Mouse (Mus musculus) midbrain, embryonic 16.5 days (tissue): ENCODE data around the gene Sema3a. TPM values are rescaled to one million over a fixed set of nuclear protein-coding genes. Genes with fewer than 3 reads are reported as not detected.

Experiments used
- ATAC-seq: fragments of 200-750 bp; cut with Nextera tagmentation; 2 replicates; pipeline ENCODE4 v1.8.0; 2017; ENCODE audit warnings: moderate TSS enrichment
- H3K27ac ChIP-seq: fragments of 300-500 bp; sonication (generic); 2 replicates; pipeline ENCODE4 v1.5.1; 2014; ENCODE audit warnings: mild to moderate bottlenecking, low read length, mixed read lengths
- H3K27me3 ChIP-seq: fragments of 300-500 bp; sonication (generic); 2 replicates; pipeline ENCODE4 v1.6.1; 2014; ENCODE audit warnings: low read depth, low read length, mixed read lengths; ENCODE audit not compliant: control insufficient read depth, insufficient read depth
- H3K36me3 ChIP-seq: fragments of 300-500 bp; sonication (generic); 2 replicates; pipeline ENCODE4 v1.6.1; 2014; ENCODE audit warnings: mild to moderate bottlenecking, low read length, moderate library complexity, mixed read lengths; ENCODE audit not compliant: control insufficient read depth, insufficient read depth
- H3K4me1 ChIP-seq: fragments of 300-500 bp; sonication (generic); 2 replicates; pipeline ENCODE4 v1.6.1; 2014; ENCODE audit warnings: mild to moderate bottlenecking, low read length, mixed read lengths; ENCODE audit not compliant: control insufficient read depth, insufficient read depth
- H3K4me2 ChIP-seq: fragments of 300-500 bp; sonication (generic); 2 replicates; pipeline ENCODE4 v1.6.1; 2014; ENCODE audit warnings: mild to moderate bottlenecking, low read length, mixed read lengths
- H3K4me3 ChIP-seq: fragments of 300-500 bp; sonication (generic); 2 replicates; pipeline ENCODE4 v1.5.1; 2014; ENCODE audit warnings: low read depth, mild to moderate bottlenecking, low read length, moderate library complexity, mixed read lengths
- H3K9ac ChIP-seq: fragments of 300-500 bp; sonication (generic); 2 replicates; pipeline ENCODE4 v1.6.1; 2014; ENCODE audit warnings: low read depth, low read length, mixed read lengths
- H3K9me3 ChIP-seq: fragments of 300-500 bp; sonication (generic); replicated peaks from 2 replicates; pipeline ENCODE4 v1.6.1; 2014; ENCODE audit warnings: mild to moderate bottlenecking, low read length, mixed read lengths; ENCODE audit not compliant: control insufficient read depth, poor library complexity, severe bottlenecking
- WGBS: fragments of 180-500 bp; shearing (Covaris S2); extraction: QIAGEN DNeasy Blood & Tissue Kit; methylation state at CpG from one replicate; pipeline ENCODE4 v1.1.7; 2014; 5-methylcytosine and 5-hydroxymethylcytosine counted together
- polyA plus RNA-seq: library from polyadenylated mRNA; unstranded; fragments of >200 nt; fragmentation: Nextera tagmentation; extraction: Ambion mirVana; gene quantifications from 2 replicates; pipeline ENCODE4 v1.2.1, GENCODE M21; 2015

Sema3a gene
- polyA plus RNA-seq, 1 experiment from 2014 or later = 7.2 TPM

GRCm38 (mm10) chr5:13263539-13263938 lies 138.3 kb downstream of the Sema3a start:
- Histone ChIP-seq H3K9me3 (no peaks in the 10 kb centered on the region), H3K4me2 (no peak overlapping the region), H3K4me1 (no peaks in the 10 kb centered on the region), H3K4me3 (no peak overlapping the region), H3K27me3 (no peaks in the 10 kb centered on the region), H3K27ac (no peak overlapping the region), H3K36me3 (no peaks in the 10 kb centered on the region), H3K9ac (no peak overlapping the region)
- no peak for ATAC-seq
- WGBS = 74% methylated on average over 3 of the region's 3 CpGs

- WGBS = 21% methylated on average over 4 of the region's 4 CpGs
- Histone ChIP-seq H3K36me3 (no peaks in the 10 kb centered on the region), H3K4me2 (no peak overlapping the region), H3K27me3 (peaks cover 8% of the 10 kb centered on the region), H3K27ac (no peak overlapping the region), H3K4me3 (no peak overlapping the region), H3K4me1 (no peaks in the 10 kb centered on the region; the same call in 1 of the 2 replicates), H3K9me3 (no peaks in the 10 kb centered on the region), H3K9ac (no peak overlapping the region)
- peak; percentile 70 for ATAC-seq
Observed at GRCm38 (mm10) chr5:13312667-13313066, 187.5 kb downstream of the Sema3a start.

- 0 out of 2 replicates have a peak overlapping the region, but pooled peaks have one; percentile 6 for H3K4me2 ChIP-seq
- H3K27ac ChIP-seq = no peak overlapping the region
- no peaks in the 10 kb centered on the region for H3K36me3 ChIP-seq
- H3K4me1 ChIP-seq = no peaks in the 10 kb centered on the region; the same call in 1 of the 2 replicates
- ATAC-seq = peak; percentile 66
- no peak overlapping the region for H3K9ac ChIP-seq
- 11% methylated on average over 6 of the region's 6 CpGs for WGBS
- H3K9me3 ChIP-seq = no peaks in the 10 kb centered on the region
- no peak overlapping the region for H3K4me3 ChIP-seq
- peaks cover 8% of the 10 kb centered on the region for H3K27me3 ChIP-seq
Observed at GRCm38 (mm10) chr5:13313977-13314376, 188.8 kb downstream of the Sema3a start.

DNA sequence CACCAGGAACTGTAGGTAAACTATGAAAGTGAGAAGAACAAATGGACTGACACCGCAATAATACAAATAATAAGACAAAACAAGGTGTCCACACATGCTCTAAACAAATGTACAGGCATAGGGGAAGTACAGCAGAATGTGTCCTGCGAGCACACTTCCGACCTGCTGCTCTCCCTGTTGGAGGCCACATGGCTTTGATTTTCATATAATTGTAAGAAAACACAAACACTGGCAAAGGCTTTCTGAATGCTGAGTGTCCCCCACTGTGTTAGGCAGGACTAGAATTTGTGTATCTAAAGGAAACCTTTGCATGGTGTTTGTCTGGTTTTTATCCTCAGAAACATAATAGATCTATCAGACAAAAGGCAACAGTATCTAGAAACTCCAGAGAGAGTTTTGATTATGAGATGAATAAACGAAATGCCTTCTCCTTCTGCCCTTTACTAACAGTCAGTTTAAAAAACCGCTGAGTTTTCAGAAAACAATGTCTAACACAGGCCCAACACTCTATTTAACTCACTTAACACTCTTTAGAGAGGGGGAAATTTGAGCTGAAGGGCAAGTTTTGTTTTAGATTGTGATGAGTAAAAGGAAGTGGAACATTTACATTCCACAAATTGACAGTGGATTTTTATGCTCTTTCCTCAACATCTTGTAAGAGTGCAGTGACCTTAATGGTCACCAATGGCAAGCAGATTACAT lies 193.7 kb downstream of the Sema3a start:
- H3K4me2 ChIP-seq = no peak overlapping the region
- WGBS = 32% methylated on average over 5 of the region's 5 CpGs

GRCm38 (mm10) chr5:13320138-13320537 lies 194.9 kb downstream of the Sema3a start:
- no peaks in the 10 kb centered on the region for H3K9me3 ChIP-seq
- no peak overlapping the region for H3K27ac ChIP-seq
- peaks cover 11% of the 10 kb centered on the region for H3K27me3 ChIP-seq
- H3K9ac ChIP-seq = no peak overlapping the region
- no peak for ATAC-seq
- H3K4me2 ChIP-seq = no peak overlapping the region
- no peaks in the 10 kb centered on the region for H3K36me3 ChIP-seq
- no peak overlapping the region for H3K4me3 ChIP-seq
- H3K4me1 ChIP-seq = no peaks in the 10 kb centered on the region
- 49% methylated on average over 3 of the region's 3 CpGs for WGBS

More for the DNA sequence above, 193.7 kb downstream of the Sema3a start:
- Histone ChIP-seq H3K9me3 (no peaks in the 10 kb centered on the region), H3K9ac (no peak overlapping the region), H3K4me1 (no peaks in the 10 kb centered on the region; the same call in 1 of the 2 replicates), H3K36me3 (no peaks in the 10 kb centered on the region), H3K27me3 (peaks cover 11% of the 10 kb centered on the region), H3K4me3 (no peak overlapping the region), H3K27ac (no peak overlapping the region)
- ATAC-seq = no peak

DNA sequence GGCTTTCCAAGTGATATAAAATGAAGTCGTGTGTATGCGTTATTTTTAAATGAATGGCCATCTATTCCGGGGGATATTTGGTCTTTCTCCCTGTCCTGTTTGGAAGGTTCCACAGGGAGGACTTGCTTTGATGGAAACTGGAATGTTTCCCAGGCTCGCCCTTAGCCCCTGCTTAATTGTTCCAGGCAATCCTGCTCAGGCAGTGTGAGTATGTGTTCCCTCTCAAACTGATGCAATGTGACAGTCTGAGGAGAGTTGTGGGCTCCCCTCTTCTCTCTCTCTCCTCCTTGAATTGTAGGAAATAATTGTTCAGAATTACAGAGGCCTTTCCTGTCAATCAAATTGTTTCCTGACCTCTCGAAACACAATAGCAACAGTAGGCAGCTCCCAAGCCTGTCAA lies 202.1 kb downstream of the Sema3a start:
- ATAC-seq = no peak
- Histone ChIP-seq H3K27me3 (no peaks in the 10 kb centered on the region), H3K4me3 (no peak overlapping the region), H3K36me3 (no peaks in the 10 kb centered on the region), H3K4me2 (no peak overlapping the region), H3K9ac (no peak overlapping the region), H3K9me3 (no peaks in the 10 kb centered on the region), H3K27ac (no peak overlapping the region), H3K4me1 (no peaks in the 10 kb centered on the region)
- WGBS = 39% methylated on average over 5 of the region's 5 CpGs

DNA sequence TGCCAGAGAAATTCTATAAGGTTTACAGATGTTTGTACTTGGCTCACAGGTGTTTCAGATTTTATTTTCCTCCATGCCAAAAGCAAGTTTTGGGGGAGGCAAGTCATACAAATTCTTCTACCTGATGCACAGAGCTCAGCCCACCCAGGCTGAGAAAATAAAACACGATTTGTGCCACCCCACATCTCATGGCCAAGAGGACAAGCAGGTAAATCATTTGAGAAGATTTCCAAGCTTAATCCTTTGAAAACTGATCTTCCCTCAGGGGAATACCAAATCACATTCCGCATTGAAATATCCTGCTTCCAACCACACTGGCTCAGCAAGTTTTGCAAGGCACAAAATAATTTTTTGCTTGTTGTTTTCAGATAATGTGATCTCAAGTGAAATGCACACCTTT lies 206.2 kb downstream of the Sema3a start:
- Histone ChIP-seq H3K4me1 (no peaks in the 10 kb centered on the region), H3K9me3 (no peaks in the 10 kb centered on the region), H3K36me3 (no peaks in the 10 kb centered on the region), H3K9ac (no peak overlapping the region), H3K27ac (no peak overlapping the region), H3K4me2 (no peak overlapping the region), H3K27me3 (no peaks in the 10 kb centered on the region), H3K4me3 (no peak overlapping the region)
- ATAC-seq = no peak
- WGBS = 71% methylated on average over 2 of the region's 2 CpGs

DNA sequence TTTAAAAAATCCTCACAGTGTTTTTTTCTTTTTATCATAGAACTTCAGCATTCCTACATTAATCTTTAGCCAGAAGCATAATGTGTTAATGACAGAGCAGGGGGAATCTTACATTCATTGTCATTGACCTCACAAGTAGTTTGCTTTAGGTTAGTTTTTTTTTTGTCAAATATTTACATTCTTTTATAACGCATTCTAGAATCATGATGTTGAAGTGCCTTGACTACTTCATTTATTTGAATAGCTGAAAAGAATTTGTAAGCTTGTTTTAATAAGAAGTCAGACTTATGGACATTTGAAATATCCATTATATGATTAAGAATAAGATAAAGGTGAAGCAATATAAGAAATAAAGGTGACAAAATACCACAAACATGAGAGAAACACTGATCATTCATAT lies 212.5 kb downstream of the Sema3a start:
- 76% methylated on average over 1 of the region's 1 CpGs for WGBS
- Histone ChIP-seq H3K36me3 (no peaks in the 10 kb centered on the region), H3K27me3 (no peaks in the 10 kb centered on the region), H3K9me3 (no peaks in the 10 kb centered on the region), H3K27ac (no peak overlapping the region), H3K4me1 (no peaks in the 10 kb centered on the region), H3K9ac (no peak overlapping the region), H3K4me2 (no peak overlapping the region), H3K4me3 (no peak overlapping the region)
- ATAC-seq = no peak

DNA sequence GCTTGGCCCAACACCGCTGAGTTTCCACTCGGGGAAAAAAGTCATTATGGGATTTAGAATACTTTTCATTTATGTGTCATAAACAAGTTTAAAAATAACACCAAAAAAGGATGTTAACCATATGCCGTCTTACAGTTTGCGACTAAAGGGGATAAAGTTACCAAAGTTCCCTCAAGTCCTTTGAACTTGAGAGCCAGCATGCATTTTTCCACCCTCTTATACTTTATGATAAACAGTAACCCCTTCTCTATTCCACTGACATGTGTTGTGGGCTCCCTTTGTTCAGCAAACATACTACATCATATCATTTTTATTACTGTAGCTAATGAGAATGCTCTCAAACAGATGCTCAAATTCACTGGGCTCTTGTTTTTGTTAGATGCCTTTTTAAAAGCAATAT lies 221.9 kb downstream of the Sema3a start:
- Histone ChIP-seq H3K27ac (no peak overlapping the region), H3K27me3 (no peaks in the 10 kb centered on the region), H3K4me2 (no peak overlapping the region), H3K36me3 (no peaks in the 10 kb centered on the region), H3K9me3 (no peaks in the 10 kb centered on the region), H3K4me1 (no peaks in the 10 kb centered on the region), H3K9ac (no peak overlapping the region), H3K4me3 (no peak overlapping the region)
- WGBS = 90% methylated on average over 4 of the region's 4 CpGs
- no peak for ATAC-seq
